Mouse (Mus musculus) hindbrain, embryonic 11.5 days (tissue): Measurements from ENCODE around the gene Bloc1s4. TPM values are rescaled to one million over a fixed set of nuclear protein-coding genes. Genes with fewer than 3 reads are reported as not detected.

ENCODE experiments used
- ATAC-seq: fragments of 200-750 bp; cut with Nextera tagmentation; 2 replicates; pipeline ENCODE4 v1.8.0; 2017; ENCODE audit warnings: mild to moderate bottlenecking, moderate TSS enrichment, moderate library complexity; ENCODE audit not compliant: low FRiP score
- DNase-seq: peaks from one replicate; pipeline ENCODE4 v3.0.0-alpha.2; 2015; ENCODE audit warnings: low spot score
- H3K27ac ChIP-seq: fragments of 300-500 bp; sonication (generic); 2 replicates; pipeline ENCODE4 v1.5.1; 2014; ENCODE audit warnings: mild to moderate bottlenecking, low read depth, low read length
- H3K27me3 ChIP-seq: fragments of 300-500 bp; sonication (generic); 2 replicates; pipeline ENCODE4 v1.6.1; 2014; ENCODE audit warnings: mild to moderate bottlenecking, low read length, moderate library complexity, mixed read lengths; ENCODE audit not compliant: control insufficient read depth, insufficient read depth
- H3K36me3 ChIP-seq: fragments of 300-500 bp; sonication (generic); 2 replicates; pipeline ENCODE4 v1.6.1; 2014; ENCODE audit warnings: mild to moderate bottlenecking, low read length, moderate library complexity, mixed read lengths; ENCODE audit not compliant: control insufficient read depth, insufficient read depth
- H3K4me1 ChIP-seq: fragments of 300-500 bp; sonication (generic); replicated peaks from 2 replicates; pipeline ENCODE4 v1.6.1; 2014; ENCODE audit warnings: low read length, mixed read lengths; ENCODE audit not compliant: control insufficient read depth, insufficient read depth
- H3K4me2 ChIP-seq: fragments of 300-500 bp; sonication (generic); replicated peaks from 2 replicates; pipeline ENCODE4 v1.6.1; 2014; ENCODE audit warnings: mild to moderate bottlenecking, low read depth, low read length
- H3K4me3 ChIP-seq: fragments of 300-500 bp; sonication (generic); 2 replicates; pipeline ENCODE4 v1.5.1; 2014; ENCODE audit warnings: low read depth, low read length
- H3K9ac ChIP-seq: fragments of 300-500 bp; sonication (generic); 2 replicates; pipeline ENCODE4 v1.6.1; 2014; ENCODE audit warnings: low read depth, low read length
- H3K9me3 ChIP-seq: fragments of 300-500 bp; sonication (generic); 2 replicates; pipeline ENCODE4 v1.6.1; 2016; ENCODE audit warnings: low read length; ENCODE audit not compliant: control insufficient read depth
- WGBS: fragments of 180-500 bp; shearing (Covaris S2); extraction: QIAGEN DNeasy Blood & Tissue Kit; methylation state at CpG from one replicate; pipeline ENCODE4 v1.1.7; 2014; 5-methylcytosine and 5-hydroxymethylcytosine counted together
- polyA plus RNA-seq: library from polyadenylated mRNA; unstranded; fragments of >200 nt; fragmentation: Nextera tagmentation; extraction: Ambion mirVana; gene quantifications from 2 replicates; pipeline ENCODE4 v1.2.1, GENCODE M21; 2014

Gene Bloc1s4
- polyA plus RNA-seq, 1 experiment from 2014 or later: 21.0 TPM

- Histone ChIP-seq H3K4me1 (0 out of 2 replicates have a peak, but pooled peaks cover 3% of the 10 kb centered on the region), H3K4me2 (no peak overlapping the region), H3K9me3 (no peaks in the 10 kb centered on the region), H3K27me3 (no peaks in the 10 kb centered on the region), H3K27ac (no peak overlapping the region), H3K4me3 (no peak overlapping the region), H3K9ac (no peak overlapping the region), H3K36me3 (no peaks in the 10 kb centered on the region)
- no peak for DNase-seq
- no peak for ATAC-seq
- WGBS: 77% methylated on average over 3 of the region's 3 CpGs
These were observed 30.6 kb downstream of the Bloc1s4 start for GRCm38 (mm10) chr5:36717889-36718288.

- DNase-seq (no peak), ATAC-seq (no peak)
- Histone ChIP-seq H3K4me2 (no peak overlapping the region), H3K9ac (no peak overlapping the region), H3K4me1 (0 out of 2 replicates have a peak, but pooled peaks cover 3% of the 10 kb centered on the region), H3K27ac (no peak overlapping the region), H3K9me3 (no peaks in the 10 kb centered on the region), H3K36me3 (no peaks in the 10 kb centered on the region), H3K27me3 (no peaks in the 10 kb centered on the region), H3K4me3 (no peak overlapping the region)
- 63% methylated on average over 2 of the region's 2 CpGs for WGBS
These were observed 31.6 kb downstream of the Bloc1s4 start for GRCm38 (mm10) chr5:36716816-36717215.

GRCm38 (mm10) chr5:36714832-36715231 lies 33.6 kb downstream of the Bloc1s4 start:
- H3K4me2 ChIP-seq: no peak overlapping the region
- H3K36me3 ChIP-seq: no peaks in the 10 kb centered on the region
- H3K9me3 ChIP-seq: no peaks in the 10 kb centered on the region
- no peak overlapping the region for H3K27ac ChIP-seq
- no peaks in the 10 kb centered on the region for H3K27me3 ChIP-seq
- H3K4me1 ChIP-seq: 0 out of 2 replicates have a peak, but pooled peaks cover 3% of the 10 kb centered on the region
- 65% methylated on average over 3 of the region's 3 CpGs for WGBS
- H3K4me3 ChIP-seq: no peak overlapping the region
- DNase-seq (no peak), ATAC-seq (no peak)
- H3K9ac ChIP-seq: no peak overlapping the region

GRCm38 (mm10) chr5:36713693-36714092 lies 34.8 kb downstream of the Bloc1s4 start:
- ATAC-seq: no peak
- no peak overlapping the region for H3K4me3 ChIP-seq
- no peak for DNase-seq
- no peaks in the 10 kb centered on the region for H3K27me3 ChIP-seq
- no peak overlapping the region for H3K4me2 ChIP-seq
- H3K36me3 ChIP-seq: no peaks in the 10 kb centered on the region
- no peak overlapping the region for H3K27ac ChIP-seq
- 0 out of 2 replicates have a peak, but pooled peaks cover 3% of the 10 kb centered on the region for H3K4me1 ChIP-seq
- H3K9ac ChIP-seq: no peak overlapping the region
- 75% methylated on average over 6 of the region's 6 CpGs for WGBS
- no peaks in the 10 kb centered on the region for H3K9me3 ChIP-seq

GRCm38 (mm10) chr5:36712553-36713534 lies 35.6 kb downstream of the Bloc1s4 start:
- Histone ChIP-seq H3K36me3 (no peaks in the 10 kb centered on the region), H3K4me2 (peak overlapping the region; percentile 56), H3K4me3 (0 out of 2 replicates have a peak overlapping the region, but pooled peaks have one; percentile 8), H3K4me1 (0 out of 2 replicates have a peak, but pooled peaks cover 3% of the 10 kb centered on the region), H3K9me3 (no peaks in the 10 kb centered on the region), H3K27me3 (no peaks in the 10 kb centered on the region), H3K27ac (no peak overlapping the region), H3K9ac (peak overlapping the region; percentile 41)
- ATAC-seq: peak; percentile 78
- peak; percentile 66 for DNase-seq
- WGBS: 10% methylated on average over 31 of the region's 31 CpGs

GRCm38 (mm10) chr5:36711863-36712262 lies 36.6 kb downstream of the Bloc1s4 start:
- no peaks in the 10 kb centered on the region for H3K36me3 ChIP-seq
- no peaks in the 10 kb centered on the region for H3K27me3 ChIP-seq
- 0 out of 2 replicates have a peak, but pooled peaks cover 3% of the 10 kb centered on the region for H3K4me1 ChIP-seq
- no peak overlapping the region for H3K9ac ChIP-seq
- H3K9me3 ChIP-seq: no peaks in the 10 kb centered on the region
- ATAC-seq (no peak), DNase-seq (no peak)
- WGBS: 49% methylated on average over 5 of the region's 5 CpGs
- H3K4me2 ChIP-seq: no peak overlapping the region
- no peak overlapping the region for H3K4me3 ChIP-seq
- no peak overlapping the region for H3K27ac ChIP-seq

- Histone ChIP-seq H3K4me2 (no peak overlapping the region), H3K4me1 (no peaks in the 10 kb centered on the region), H3K4me3 (no peak overlapping the region), H3K9me3 (no peaks in the 10 kb centered on the region), H3K27ac (no peak overlapping the region), H3K36me3 (no peaks in the 10 kb centered on the region), H3K27me3 (no peaks in the 10 kb centered on the region), H3K9ac (no peak overlapping the region)
- ATAC-seq (no peak), DNase-seq (no peak)
- 81% methylated on average over 5 of the region's 5 CpGs for whole genome bisulfite sequencing
These were observed 42.7 kb downstream of the Bloc1s4 start for GRCm38 (mm10) chr5:36705792-36706191.

- no peaks in the 10 kb centered on the region for H3K36me3 ChIP-seq
- WGBS: 82% methylated on average over 5 of the region's 5 CpGs
- H3K4me3 ChIP-seq: no peak overlapping the region
- DNase-seq (no peak), ATAC-seq (no peak)
- no peak overlapping the region for H3K4me2 ChIP-seq
- H3K27me3 ChIP-seq: no peaks in the 10 kb centered on the region
- H3K4me1 ChIP-seq: no peaks in the 10 kb centered on the region
- no peaks in the 10 kb centered on the region for H3K9me3 ChIP-seq
- no peak overlapping the region for H3K27ac ChIP-seq
- no peak overlapping the region for H3K9ac ChIP-seq
These were observed 43.1 kb downstream of the Bloc1s4 start for GRCm38 (mm10) chr5:36705390-36705789.

GRCm38 (mm10) chr5:36704684-36705083 lies 43.8 kb downstream of the Bloc1s4 start:
- no peak for DNase-seq
- Histone ChIP-seq H3K4me2 (no peak overlapping the region), H3K4me1 (no peaks in the 10 kb centered on the region), H3K9me3 (no peaks in the 10 kb centered on the region), H3K27ac (no peak overlapping the region), H3K27me3 (no peaks in the 10 kb centered on the region), H3K36me3 (no peaks in the 10 kb centered on the region), H3K4me3 (no peak overlapping the region), H3K9ac (no peak overlapping the region)
- 81% methylated on average over 6 of the region's 6 CpGs for WGBS
- no peak for ATAC-seq
